Mouse (Mus musculus) naive thymus-derived CD4-positive, alpha-beta T cell, adult 2 months (primary cell): ENCODE measurements at regions not wholly inside any gene's neighbourhood (a gene's known extent, or its start where the extent isn't known, plus 50 kb on each side); places are given as distances from the start of the nearest gene placed in this dataset.

ENCODE experiments used
- DNase-seq: peaks from one replicate; pipeline ENCODE4 v3.0.0-alpha.2; 2011; ENCODE audit warnings: low read depth

- no peak for DNase-seq
Observed at GRCm38 (mm10) chr4:142956832-142957429, 255.9 kb downstream of the Prdm2 start.

- no peak for DNase-seq
Observed at GRCm38 (mm10) chr4:142956376-142956775, 256.4 kb downstream of the Prdm2 start.

GRCm38 (mm10) chr4:142953724-142954123, 259.1 kb downstream of the Prdm2 start:
- DNase-seq: no peak

GRCm38 (mm10) chr4:142952879-142953278, 259.9 kb downstream of the Prdm2 start:
- DNase-seq: no peak

- no peak for DNase-seq
Observed at GRCm38 (mm10) chr4:142947673-142948072, 265.1 kb downstream of the Prdm2 start.

GRCm38 (mm10) chr4:142933627-142934026, 279.2 kb downstream of the Prdm2 start:
- DNase-seq: no peak

- DNase-seq: no peak
Observed at GRCm38 (mm10) chr4:142929245-142929644, 283.6 kb downstream of the Prdm2 start.

- DNase-seq: no peak
Observed at GRCm38 (mm10) chr4:142927328-142928108, 285.3 kb downstream of the Prdm2 start.

GRCm38 (mm10) chr4:142925111-142925510, 287.7 kb downstream of the Prdm2 start:
- DNase-seq: no peak

GRCm38 (mm10) chr4:142909355-142909947, 303.3 kb downstream of the Prdm2 start:
- no peak for DNase-seq

- DNase-seq: no peak
Observed at GRCm38 (mm10) chr4:142908782-142909181, 304.0 kb downstream of the Prdm2 start.

- DNase-seq: no peak
Observed at GRCm38 (mm10) chr4:142903356-142904032, 309.3 kb downstream of the Prdm2 start.

GRCm38 (mm10) chr4:142900792-142901191, 312.0 kb downstream of the Prdm2 start:
- no peak for DNase-seq

GRCm38 (mm10) chr4:142898994-142899393, 313.8 kb downstream of the Prdm2 start:
- DNase-seq: no peak

GRCm38 (mm10) chr4:142890711-142891110, 322.1 kb downstream of the Prdm2 start:
- DNase-seq: no peak

GRCm38 (mm10) chr4:142888891-142889290, 323.9 kb downstream of the Prdm2 start:
- DNase-seq: no peak

- no peak for DNase-seq
Observed at GRCm38 (mm10) chr4:142887876-142888275, 324.9 kb downstream of the Prdm2 start.

- no peak for DNase-seq
Observed at GRCm38 (mm10) chr4:142880323-142880759, 332.5 kb downstream of the Prdm2 start.

GRCm38 (mm10) chr4:142876151-142876550, 336.6 kb downstream of the Prdm2 start:
- DNase-seq: no peak

GRCm38 (mm10) chr4:142875105-142875504, 337.7 kb downstream of the Prdm2 start:
- no peak for DNase-seq

- DNase-seq: no peak
Observed at GRCm38 (mm10) chr4:142866341-142866740, 346.5 kb downstream of the Prdm2 start.

GRCm38 (mm10) chr4:142865593-142865992, 347.2 kb downstream of the Prdm2 start:
- DNase-seq: no peak

GRCm38 (mm10) chr4:142863939-142864338, 348.9 kb downstream of the Prdm2 start:
- DNase-seq: no peak
